Mouse (Mus musculus): ENCODE results near the gene Tbl1xr1. TPM values are rescaled to one million over a fixed set of nuclear protein-coding genes. Genes with fewer than 3 reads are reported as not detected.

Gene Tbl1xr1
- polyA plus RNA-seq, 1 experiment from 2014 or later = 28.6 TPM

DNA sequence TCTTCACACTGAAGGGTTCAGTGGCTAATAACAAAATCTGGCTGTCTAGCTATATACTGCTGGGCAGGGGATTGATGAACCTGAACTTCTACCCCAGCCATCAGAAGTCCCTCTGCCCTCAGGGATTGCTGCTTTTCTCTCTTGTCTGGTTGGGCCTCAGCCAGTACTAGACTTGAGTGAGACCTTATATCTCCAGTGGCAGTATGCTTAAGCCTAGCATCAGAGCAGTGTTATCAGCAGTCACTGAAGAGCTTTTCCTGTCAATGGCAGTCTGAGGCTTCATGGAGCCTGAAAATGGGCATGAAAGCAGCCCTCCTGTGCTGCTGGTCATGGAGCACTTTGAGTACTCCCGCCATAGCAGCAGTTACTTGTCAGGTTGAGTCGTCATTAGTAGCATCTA, 46.7 kb downstream of the Tbl1xr1 start:
- ATAC-seq (replicated peaks; ENCODE audit: low FRiP score) (no peak), DNase-seq (ENCODE audit: low spot score) (no peak)
- H3K36me3 ChIP-seq (ENCODE audit: control insufficient read depth, insufficient read depth, low read length) = no peaks in the 10 kb centered on the region
- no peak overlapping the region for H3K4me3 ChIP-seq (ENCODE audit: low read depth, low read length)
- H3K9ac ChIP-seq (ENCODE audit: low read length) = no peak overlapping the region
- 86% methylated on average over 2 of the region's 2 CpGs for WGBS
- H3K4me2 ChIP-seq (ENCODE audit: low read depth, low read length, severe bottlenecking) = no peak overlapping the region
- H3K27me3 ChIP-seq (ENCODE audit: control insufficient read depth, insufficient read depth, low read length) = no peaks in the 10 kb centered on the region
- no peaks in the 10 kb centered on the region; the same call in 1 of the 2 replicates for H3K9me3 ChIP-seq (ENCODE audit: control insufficient read depth, low read length)
- no peak overlapping the region for H3K27ac ChIP-seq (ENCODE audit: low read depth, low read length)
- H3K4me1 ChIP-seq (replicated peaks; ENCODE audit: control insufficient read depth, insufficient read depth, low read length) = peaks cover 2% of the 10 kb centered on the region; the same call in 1 of the 2 replicates

DNA sequence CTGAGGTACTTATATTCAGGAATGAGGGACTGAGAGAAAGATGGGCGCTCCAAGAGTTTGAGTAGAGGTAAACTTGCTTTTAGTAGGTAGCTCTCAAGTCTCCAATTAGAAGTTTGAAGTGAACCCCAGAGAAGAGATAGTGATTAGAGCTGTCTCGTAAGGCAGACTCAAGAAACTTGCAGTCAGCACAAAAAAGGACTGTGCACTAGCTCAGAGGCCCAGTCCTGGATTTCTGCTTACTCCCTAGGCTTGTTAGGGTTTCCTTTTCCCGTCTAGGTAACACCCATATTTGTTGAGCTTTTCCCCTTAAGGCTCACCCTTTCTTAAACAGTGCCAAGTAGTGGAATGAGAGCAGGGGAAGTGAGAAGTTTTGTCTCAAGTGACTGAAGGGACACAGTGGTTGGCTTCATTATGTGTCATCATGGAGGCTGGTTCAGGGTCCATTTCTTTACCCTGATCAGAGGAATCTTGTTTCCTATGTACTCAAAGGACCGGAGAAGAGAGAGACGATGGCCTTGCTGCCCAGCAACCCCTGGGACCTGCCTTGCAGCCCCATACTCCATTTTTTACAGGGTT, 49.9 kb downstream of the Tbl1xr1 start:
- H3K9me3 ChIP-seq (ENCODE audit: control insufficient read depth, low read length) = no peaks in the 10 kb centered on the region; the same call in 1 of the 2 replicates
- ATAC-seq (replicated peaks; ENCODE audit: low FRiP score) (no peak), DNase-seq (ENCODE audit: low spot score) (no peak)
- no peaks in the 10 kb centered on the region; the same call in 1 of the 2 replicates for H3K36me3 ChIP-seq (ENCODE audit: control insufficient read depth, insufficient read depth, low read length)
- WGBS = 89% methylated on average over 5 of the region's 5 CpGs
- peaks cover 2% of the 10 kb centered on the region; the same call in 1 of the 2 replicates for H3K4me1 ChIP-seq (replicated peaks; ENCODE audit: control insufficient read depth, insufficient read depth, low read length)
- H3K4me2 ChIP-seq (ENCODE audit: low read depth, low read length, severe bottlenecking) = no peak overlapping the region
- no peaks in the 10 kb centered on the region for H3K27me3 ChIP-seq (ENCODE audit: control insufficient read depth, insufficient read depth, low read length)
- H3K27ac ChIP-seq (ENCODE audit: low read depth, low read length) = no peak overlapping the region
- no peak overlapping the region for H3K9ac ChIP-seq (ENCODE audit: low read length)
- no peak overlapping the region for H3K4me3 ChIP-seq (ENCODE audit: low read depth, low read length)

DNA sequence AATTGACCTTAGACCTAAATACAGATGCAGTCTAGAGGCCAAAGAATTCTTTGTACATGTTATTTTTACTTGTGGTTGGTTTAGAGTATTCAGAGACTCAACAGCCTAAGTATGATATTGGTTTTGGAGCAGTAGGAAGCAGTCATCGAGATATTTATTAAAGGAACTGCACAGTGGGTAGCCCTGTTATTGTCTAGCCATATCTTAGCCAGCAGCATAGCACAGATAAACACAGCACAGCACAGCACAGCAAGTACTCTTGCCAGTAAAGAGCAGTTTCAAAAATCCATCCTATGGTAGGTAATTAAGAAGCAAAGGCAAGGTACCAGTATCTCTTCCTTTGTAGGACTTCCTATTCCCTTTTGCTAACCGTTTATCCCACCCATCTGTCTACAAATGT, 54.8 kb downstream of the Tbl1xr1 start:
- no peaks in the 10 kb centered on the region; the same call in 1 of the 2 replicates for H3K9me3 ChIP-seq (ENCODE audit: control insufficient read depth, low read length)

DNA sequence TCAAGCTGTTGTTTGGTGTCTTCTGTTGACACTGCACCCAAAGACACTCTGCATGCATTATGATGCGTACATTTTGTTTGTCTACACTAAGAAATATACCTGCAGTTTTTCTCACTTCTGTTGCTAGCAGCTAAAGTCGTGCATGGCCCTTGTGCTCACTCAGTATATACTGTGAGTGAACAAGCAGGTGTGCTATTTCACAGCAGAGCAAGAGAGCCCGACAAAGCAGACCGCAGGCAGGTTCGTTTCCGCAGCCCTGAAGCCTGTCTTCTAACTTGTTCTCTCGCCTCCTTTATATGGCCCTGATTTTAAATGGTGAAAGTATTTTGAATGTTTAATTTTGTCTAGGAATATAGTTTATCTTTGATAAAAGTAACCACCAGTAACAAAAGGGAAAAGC, 57.2 kb downstream of the Tbl1xr1 start:
- Histone ChIP-seq H3K4me3 (ENCODE audit: low read depth, low read length) (no peak overlapping the region), H3K4me2 (ENCODE audit: low read depth, low read length, severe bottlenecking) (no peak overlapping the region), H3K9ac (ENCODE audit: low read length) (no peak overlapping the region), H3K9me3 (ENCODE audit: control insufficient read depth, low read length) (no peaks in the 10 kb centered on the region), H3K27me3 (ENCODE audit: control insufficient read depth, insufficient read depth, low read length) (no peaks in the 10 kb centered on the region), H3K4me1 (replicated peaks; ENCODE audit: control insufficient read depth, insufficient read depth, low read length) (no peaks in the 10 kb centered on the region), H3K36me3 (ENCODE audit: control insufficient read depth, insufficient read depth, low read length) (no peaks in the 10 kb centered on the region; the same call in 1 of the 2 replicates), H3K27ac (ENCODE audit: low read depth, low read length) (no peak overlapping the region)
- no peak for ATAC-seq (replicated peaks; ENCODE audit: low FRiP score)
- WGBS = 96% methylated on average over 7 of the region's 7 CpGs
- DNase-seq (ENCODE audit: low spot score) = no peak

More for the DNA sequence above, 54.8 kb downstream of the Tbl1xr1 start:
- no peak overlapping the region for H3K9ac ChIP-seq (ENCODE audit: low read length)
- no peaks in the 10 kb centered on the region for H3K27me3 ChIP-seq (ENCODE audit: control insufficient read depth, insufficient read depth, low read length)
- no peak overlapping the region for H3K27ac ChIP-seq (ENCODE audit: low read depth, low read length)
- H3K4me1 ChIP-seq (replicated peaks; ENCODE audit: control insufficient read depth, insufficient read depth, low read length) = no peaks in the 10 kb centered on the region
- DNase-seq (ENCODE audit: low spot score) (no peak), ATAC-seq (replicated peaks; ENCODE audit: low FRiP score) (no peak)
- H3K4me2 ChIP-seq (ENCODE audit: low read depth, low read length, severe bottlenecking) = no peak overlapping the region
- no peaks in the 10 kb centered on the region; the same call in 1 of the 2 replicates for H3K36me3 ChIP-seq (ENCODE audit: control insufficient read depth, insufficient read depth, low read length)
- no peak overlapping the region for H3K4me3 ChIP-seq (ENCODE audit: low read depth, low read length)
- WGBS = 91% methylated on average over 2 of the region's 2 CpGs

DNA sequence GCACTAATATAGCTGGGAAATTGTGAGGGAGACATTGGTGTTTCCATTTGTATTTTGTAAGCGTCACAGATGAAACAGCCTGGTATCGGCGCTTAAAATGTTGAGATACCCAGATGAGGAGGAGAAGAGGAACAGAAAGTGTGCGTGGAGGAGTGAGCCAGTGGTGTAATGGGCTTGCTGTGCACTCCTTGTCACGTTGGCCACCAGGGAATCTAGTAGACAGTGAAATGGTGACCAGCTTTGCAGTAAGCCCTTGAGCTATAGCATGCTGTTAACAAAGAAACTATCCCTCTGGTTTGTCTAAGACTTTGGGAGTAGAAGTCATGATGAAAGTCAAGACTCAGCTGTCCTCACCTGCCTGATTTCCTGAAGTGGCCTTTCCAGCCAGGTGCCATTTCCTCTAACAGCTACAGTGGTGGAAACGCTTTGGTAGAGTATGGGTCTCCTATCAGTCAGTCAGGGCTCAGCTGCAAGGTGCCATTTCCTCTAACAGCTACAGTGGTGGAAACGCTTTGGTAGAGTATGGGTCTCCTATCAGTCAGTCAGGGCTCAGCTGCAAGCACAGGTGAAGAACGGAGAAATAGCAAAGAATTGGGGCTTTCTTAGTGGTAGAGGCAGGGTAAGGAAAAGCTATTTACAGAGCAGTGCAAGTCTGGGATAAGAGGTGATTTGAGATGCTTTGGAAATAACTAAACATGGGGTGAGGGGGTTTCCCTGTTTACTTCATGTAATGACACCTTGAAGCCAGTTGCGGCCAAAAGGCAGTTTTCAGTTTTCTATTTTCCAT, 61.5 kb downstream of the Tbl1xr1 start:
- H3K4me1 ChIP-seq (replicated peaks; ENCODE audit: control insufficient read depth, insufficient read depth, low read length) = peaks cover 2% of the 10 kb centered on the region; the same call in 1 of the 2 replicates
- DNase-seq (ENCODE audit: low spot score) = no peak
- no peak overlapping the region for H3K9ac ChIP-seq (ENCODE audit: low read length)
- no peaks in the 10 kb centered on the region for H3K36me3 ChIP-seq (ENCODE audit: control insufficient read depth, insufficient read depth, low read length)
- ATAC-seq (replicated peaks; ENCODE audit: low FRiP score) = no peak
- H3K9me3 ChIP-seq (ENCODE audit: control insufficient read depth, low read length) = no peaks in the 10 kb centered on the region
- H3K27me3 ChIP-seq (ENCODE audit: control insufficient read depth, insufficient read depth, low read length) = no peaks in the 10 kb centered on the region
- H3K27ac ChIP-seq (ENCODE audit: low read depth, low read length) = no peak overlapping the region
- no peak overlapping the region for H3K4me3 ChIP-seq (ENCODE audit: low read depth, low read length)
- WGBS = 90% methylated on average over 9 of the region's 9 CpGs
- H3K4me2 ChIP-seq (ENCODE audit: low read depth, low read length, severe bottlenecking) = no peak overlapping the region

DNA sequence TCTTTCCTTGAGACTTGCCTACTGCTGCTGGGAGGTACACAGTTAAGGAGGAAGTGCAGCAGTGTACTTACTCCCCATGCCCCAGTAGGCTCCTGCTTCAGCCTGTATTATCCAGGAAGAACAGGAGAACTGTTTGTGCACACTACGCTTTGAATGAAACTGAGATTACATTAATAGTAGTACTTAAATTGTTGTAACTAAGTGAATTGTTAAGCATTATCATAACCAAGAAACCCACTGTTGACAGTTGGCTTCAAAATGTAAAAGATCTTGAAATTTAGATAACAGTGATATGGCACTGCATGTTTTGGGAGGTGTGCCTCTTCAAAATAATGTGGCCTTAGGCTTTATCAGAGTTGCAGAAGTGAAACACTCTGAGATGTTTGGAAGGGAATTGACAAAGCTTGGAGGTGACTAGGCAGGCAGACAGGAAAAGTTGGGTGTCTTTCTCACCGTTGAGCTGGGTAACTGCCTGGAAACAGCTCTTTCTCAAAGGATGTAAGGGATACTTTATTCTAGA, 62.2 kb downstream of the Tbl1xr1 start:
- no peak overlapping the region for H3K4me3 ChIP-seq (ENCODE audit: low read depth, low read length)
- no peak overlapping the region for H3K9ac ChIP-seq (ENCODE audit: low read length)
- H3K27me3 ChIP-seq (ENCODE audit: control insufficient read depth, insufficient read depth, low read length) = no peaks in the 10 kb centered on the region
- H3K4me1 ChIP-seq (replicated peaks; ENCODE audit: control insufficient read depth, insufficient read depth, low read length) = peaks cover 2% of the 10 kb centered on the region; the same call in 1 of the 2 replicates
- H3K36me3 ChIP-seq (ENCODE audit: control insufficient read depth, insufficient read depth, low read length) = no peaks in the 10 kb centered on the region
- H3K4me2 ChIP-seq (ENCODE audit: low read depth, low read length, severe bottlenecking) = no peak overlapping the region
- H3K9me3 ChIP-seq (ENCODE audit: control insufficient read depth, low read length) = no peaks in the 10 kb centered on the region
- no peak for DNase-seq (ENCODE audit: low spot score)
- WGBS = 86% methylated on average over 2 of the region's 2 CpGs
- ATAC-seq (replicated peaks; ENCODE audit: low FRiP score) = no peak
- no peak overlapping the region for H3K27ac ChIP-seq (ENCODE audit: low read depth, low read length)

DNA sequence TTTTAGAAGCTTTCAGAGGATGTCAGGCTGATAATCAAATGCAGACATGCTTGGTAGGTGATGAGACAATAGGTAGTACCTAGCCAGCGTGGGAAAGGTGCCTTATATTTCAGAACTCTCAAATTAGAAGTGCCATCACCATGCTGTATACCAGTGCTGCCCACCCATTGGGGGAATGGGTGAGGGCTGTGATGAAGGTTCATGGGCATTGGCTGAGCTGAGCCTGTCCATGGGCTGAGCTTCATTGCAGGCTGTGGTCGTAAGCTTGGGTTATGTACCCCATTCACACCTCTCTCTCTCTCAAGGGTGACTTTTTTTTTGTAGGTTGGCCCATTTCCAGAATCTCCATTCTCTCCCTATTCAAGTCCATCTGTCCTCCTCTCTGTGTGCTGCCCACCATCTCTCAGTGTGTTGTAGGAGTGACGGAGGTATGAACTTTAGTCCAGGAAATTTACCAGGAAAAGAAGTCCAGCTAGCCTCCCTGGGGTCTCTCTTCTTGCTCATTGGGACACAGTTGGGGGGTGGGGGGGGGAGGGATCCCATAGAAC, 63.7 kb downstream of the Tbl1xr1 start:
- H3K4me3 ChIP-seq (ENCODE audit: low read depth, low read length) = no peak overlapping the region
- no peak overlapping the region for H3K27ac ChIP-seq (ENCODE audit: low read depth, low read length)
- 78% methylated on average over 3 of the region's 3 CpGs for WGBS
- H3K9ac ChIP-seq (ENCODE audit: low read length) = no peak overlapping the region
- ATAC-seq (replicated peaks; ENCODE audit: low FRiP score) (no peak), DNase-seq (ENCODE audit: low spot score) (no peak)
- H3K36me3 ChIP-seq (ENCODE audit: control insufficient read depth, insufficient read depth, low read length) = no peaks in the 10 kb centered on the region
- no peak overlapping the region for H3K4me2 ChIP-seq (ENCODE audit: low read depth, low read length, severe bottlenecking)
- peaks cover 2% of the 10 kb centered on the region; the same call in 1 of the 2 replicates for H3K4me1 ChIP-seq (replicated peaks; ENCODE audit: control insufficient read depth, insufficient read depth, low read length)
- no peaks in the 10 kb centered on the region for H3K9me3 ChIP-seq (ENCODE audit: control insufficient read depth, low read length)
- no peaks in the 10 kb centered on the region for H3K27me3 ChIP-seq (ENCODE audit: control insufficient read depth, insufficient read depth, low read length)

DNA sequence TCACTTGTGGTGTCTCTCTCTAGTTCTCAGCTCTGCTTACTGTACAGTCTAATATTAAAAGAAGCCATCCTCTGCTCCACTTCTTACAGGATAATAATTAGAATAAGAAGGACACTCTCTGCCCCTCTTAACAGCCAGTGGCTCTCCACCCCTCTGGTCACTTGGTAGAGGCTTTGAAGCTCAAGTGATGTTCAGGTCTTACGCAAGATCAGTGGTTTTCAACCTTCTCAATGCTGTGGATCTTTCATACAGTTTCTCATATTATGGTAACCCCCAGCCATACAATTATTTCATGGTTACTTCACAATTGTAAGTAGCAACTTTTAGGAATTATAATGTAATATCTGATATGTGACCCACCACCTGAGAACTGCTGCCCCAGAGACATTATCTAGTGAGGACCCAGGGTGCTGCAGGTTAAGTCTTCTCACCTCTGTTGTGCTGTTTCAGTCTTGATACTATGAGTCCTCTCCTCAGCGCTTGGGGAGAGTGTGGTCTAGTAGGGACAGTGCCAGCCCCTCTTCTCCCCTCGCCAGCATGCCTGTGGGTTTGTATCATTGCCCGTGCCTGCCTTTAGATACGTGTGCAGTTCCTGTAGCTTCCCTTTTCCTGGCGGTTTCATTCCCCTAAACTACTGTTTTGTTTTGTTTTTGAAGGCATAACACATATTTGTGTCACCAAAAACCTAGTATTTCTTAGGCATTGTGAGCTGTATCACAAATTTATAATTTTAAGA, 65.7 kb downstream of the Tbl1xr1 start:
- no peak for DNase-seq (ENCODE audit: low spot score)
- no peaks in the 10 kb centered on the region for H3K9me3 ChIP-seq (ENCODE audit: control insufficient read depth, low read length)
- H3K27ac ChIP-seq (ENCODE audit: low read depth, low read length) = no peak overlapping the region
- no peaks in the 10 kb centered on the region for H3K27me3 ChIP-seq (ENCODE audit: control insufficient read depth, insufficient read depth, low read length)
- no peak for ATAC-seq (replicated peaks; ENCODE audit: low FRiP score)
- H3K4me2 ChIP-seq (ENCODE audit: low read depth, low read length, severe bottlenecking) = no peak overlapping the region
- H3K9ac ChIP-seq (ENCODE audit: low read length) = no peak overlapping the region
- no peaks in the 10 kb centered on the region for H3K36me3 ChIP-seq (ENCODE audit: control insufficient read depth, insufficient read depth, low read length)
- no peak overlapping the region for H3K4me3 ChIP-seq (ENCODE audit: low read depth, low read length)
- 92% methylated on average over 6 of the region's 6 CpGs for WGBS
- H3K4me1 ChIP-seq (replicated peaks; ENCODE audit: control insufficient read depth, insufficient read depth, low read length) = peaks cover 2% of the 10 kb centered on the region; the same call in 1 of the 2 replicates
